Mouse (Mus musculus): Measurements from ENCODE around the gene Sptbn4.

Sptbn4 gene

DNA sequence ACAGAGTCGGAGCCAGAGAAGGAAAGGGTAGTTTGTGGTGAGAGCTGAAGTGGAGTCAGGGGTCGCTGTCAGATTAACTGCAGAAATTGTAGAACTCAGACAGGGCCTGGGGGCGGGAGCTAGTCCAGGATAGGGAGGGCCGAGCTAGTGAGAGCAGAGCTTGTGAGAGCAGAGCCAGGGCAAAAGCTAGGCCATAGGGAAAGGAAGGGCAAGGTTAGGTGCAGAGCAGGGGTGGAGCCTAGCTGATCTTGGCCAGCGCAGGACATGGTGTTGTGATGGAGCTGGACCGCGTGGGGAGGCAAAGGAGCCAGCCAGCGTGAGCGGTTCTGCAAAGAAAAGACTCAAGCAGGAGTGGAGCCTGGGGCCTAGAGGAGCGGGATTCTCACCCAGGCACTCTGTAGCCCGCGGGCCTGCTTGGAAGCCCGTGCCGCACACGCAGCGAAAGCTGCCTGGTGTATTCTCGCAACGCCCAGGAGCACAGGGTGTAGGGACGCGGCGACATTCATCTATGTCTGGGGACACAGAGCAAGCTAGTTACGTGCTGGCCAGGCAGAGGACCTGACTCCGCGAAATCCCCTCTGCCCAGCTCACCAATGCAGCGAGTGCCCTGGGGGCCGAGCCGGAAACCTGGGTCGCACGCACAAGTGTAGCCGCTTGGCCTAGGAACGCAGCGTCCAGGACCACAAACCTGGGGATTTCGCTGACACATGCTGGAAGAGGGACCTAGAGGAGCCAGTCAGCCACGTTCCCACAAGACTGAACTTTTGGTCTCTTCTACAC, 121.2 kb downstream of the Sptbn4 start:
- no peak for DNase-seq (ENCODE audit: low read depth)

DNA sequence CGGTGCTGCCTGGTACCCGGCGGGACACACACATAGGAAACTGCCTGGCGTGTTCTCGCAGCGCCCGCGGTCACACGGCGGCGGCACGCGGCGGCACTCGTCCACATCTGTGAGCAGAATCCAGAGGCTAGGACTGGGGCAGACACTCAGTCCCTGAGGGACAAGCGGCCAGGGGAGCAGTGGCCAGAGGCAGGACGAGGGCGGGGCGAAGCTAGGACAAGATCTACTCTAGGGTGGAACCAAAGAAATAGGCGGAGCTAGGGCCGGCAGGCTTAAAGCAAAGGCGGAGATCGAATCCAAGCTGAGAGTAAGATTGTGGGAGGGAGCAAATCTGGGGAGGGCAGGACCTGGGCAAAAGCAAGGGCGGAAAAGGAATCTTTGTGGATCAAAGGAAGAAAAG, 121.8 kb downstream of the Sptbn4 start:
- no peak for DNase-seq (ENCODE audit: low read depth)

DNA sequence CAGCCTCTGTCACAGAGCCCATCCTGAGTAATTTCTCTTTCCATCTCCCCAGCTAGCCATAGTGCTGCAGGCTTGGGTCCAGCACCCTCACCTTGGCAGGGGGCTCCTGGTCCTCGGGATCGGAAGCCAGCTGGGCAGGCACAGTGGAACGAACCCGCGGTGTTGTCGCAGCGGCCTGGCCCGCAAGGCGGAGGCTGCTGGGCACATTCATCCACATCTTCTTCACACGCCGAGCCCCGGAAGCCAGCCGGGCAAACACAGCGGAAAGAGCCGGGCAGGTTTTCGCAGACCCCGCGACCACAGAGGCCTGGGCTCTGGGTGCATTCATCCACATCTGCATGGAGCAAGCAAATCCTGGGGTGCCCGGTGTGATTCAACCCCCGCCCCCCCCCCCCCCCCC, 122.6 kb downstream of the Sptbn4 start:
- DNase-seq (ENCODE audit: low read depth): no peak

DNA sequence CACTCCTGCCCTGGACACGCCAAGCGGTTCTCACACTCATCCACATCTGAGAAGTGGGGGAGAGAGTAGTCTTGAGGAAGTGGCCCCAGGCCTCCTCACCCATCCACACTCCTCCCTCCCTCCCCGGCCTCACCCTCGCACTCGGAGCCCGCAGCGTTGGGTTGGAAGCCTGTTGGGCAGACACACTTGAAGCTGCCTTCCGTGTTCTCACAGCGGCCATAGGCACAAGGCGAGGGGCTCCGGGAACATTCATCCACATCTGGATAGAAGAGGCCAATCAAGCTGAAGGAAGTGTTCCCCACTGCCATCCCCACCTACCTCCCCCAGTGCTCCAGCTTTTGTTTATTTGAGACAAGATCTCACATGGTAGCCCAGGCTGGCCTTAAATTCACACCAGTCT, 123.3 kb downstream of the Sptbn4 start:
- DNase-seq (ENCODE audit: low read depth): no peak

DNA sequence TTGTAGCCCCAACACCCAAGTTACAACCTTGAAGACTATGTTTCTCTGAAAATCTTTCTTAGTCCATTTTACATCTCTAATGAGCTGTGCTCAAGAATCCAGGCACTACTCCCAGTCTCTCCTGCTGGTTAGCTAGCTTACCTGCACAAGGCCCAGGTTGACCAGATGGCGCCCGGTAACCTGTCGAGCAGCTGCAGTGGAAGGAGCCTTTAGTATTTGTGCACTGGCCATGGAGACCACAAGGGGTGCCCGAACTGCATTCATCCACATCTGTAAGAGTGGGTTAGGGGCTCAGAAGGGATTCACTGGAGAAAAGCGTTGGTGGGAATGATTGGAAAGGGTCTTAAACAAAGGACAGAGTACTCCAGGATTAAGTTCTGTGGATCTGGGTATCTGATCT, 124.5 kb downstream of the Sptbn4 start:
- DNase-seq (ENCODE audit: low read depth): no peak

DNA sequence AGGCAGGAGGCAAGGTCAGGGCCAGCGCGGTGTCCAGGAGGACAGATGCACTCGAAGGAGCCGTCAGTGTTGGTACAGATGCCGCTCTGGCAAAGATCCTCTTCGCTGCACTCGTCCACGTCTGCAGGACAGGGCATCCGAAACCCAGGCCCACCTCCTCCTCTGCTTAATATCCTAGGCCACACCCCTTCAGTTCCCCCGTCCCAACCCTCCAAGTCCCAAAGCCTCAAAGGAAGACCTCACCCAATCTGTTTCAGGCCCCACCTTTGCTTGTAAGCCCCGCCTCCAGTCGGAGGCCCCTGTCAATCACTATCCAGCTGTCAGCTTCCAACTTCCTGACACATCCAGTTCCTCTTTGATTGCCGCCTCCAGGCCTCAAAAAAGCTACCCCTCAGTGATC, 125.2 kb downstream of the Sptbn4 start:
- no peak for DNase-seq (ENCODE audit: low read depth)

DNA sequence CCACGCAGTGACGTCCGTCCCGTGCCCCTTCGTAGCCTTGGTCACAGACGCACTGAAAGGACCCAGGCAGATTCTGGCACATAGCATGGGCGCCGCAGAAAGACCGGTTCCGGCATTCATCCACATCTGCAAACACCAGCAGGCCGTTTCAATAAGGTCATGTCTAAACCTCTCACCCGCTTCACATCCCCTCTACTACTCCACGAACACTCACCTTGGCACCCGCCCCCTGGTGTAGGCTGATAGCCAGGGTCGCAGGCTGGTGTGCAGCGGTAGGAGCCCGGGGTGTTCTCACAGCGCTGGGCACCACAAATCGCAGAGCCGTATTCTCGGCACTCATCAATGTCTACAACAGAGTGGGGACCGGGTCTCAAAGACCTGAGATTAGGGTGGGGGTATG, 128.1 kb downstream of the Sptbn4 start:
- no peak for DNase-seq (ENCODE audit: low read depth)

DNA sequence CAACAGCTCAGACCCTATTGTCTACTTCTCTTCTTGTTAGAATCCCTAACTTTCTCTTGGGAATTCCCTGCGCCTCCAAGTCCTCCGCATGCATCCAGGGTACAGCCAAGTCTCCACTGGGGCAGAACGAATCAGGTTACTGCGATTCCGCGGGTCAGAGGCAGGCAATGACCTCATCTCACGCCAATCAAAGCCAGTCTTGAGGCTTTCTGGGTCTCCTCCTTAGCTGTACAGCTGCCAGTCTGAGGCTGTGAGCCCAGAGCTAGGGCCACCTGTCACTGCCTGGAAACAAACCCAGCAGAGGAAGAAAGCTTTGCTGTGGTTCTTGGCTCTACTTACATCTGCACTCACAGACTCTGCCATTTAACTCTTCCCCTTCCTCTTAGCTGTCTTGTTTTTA, 131.5 kb downstream of the Sptbn4 start:
- DNase-seq (ENCODE audit: low read depth): no peak

DNA sequence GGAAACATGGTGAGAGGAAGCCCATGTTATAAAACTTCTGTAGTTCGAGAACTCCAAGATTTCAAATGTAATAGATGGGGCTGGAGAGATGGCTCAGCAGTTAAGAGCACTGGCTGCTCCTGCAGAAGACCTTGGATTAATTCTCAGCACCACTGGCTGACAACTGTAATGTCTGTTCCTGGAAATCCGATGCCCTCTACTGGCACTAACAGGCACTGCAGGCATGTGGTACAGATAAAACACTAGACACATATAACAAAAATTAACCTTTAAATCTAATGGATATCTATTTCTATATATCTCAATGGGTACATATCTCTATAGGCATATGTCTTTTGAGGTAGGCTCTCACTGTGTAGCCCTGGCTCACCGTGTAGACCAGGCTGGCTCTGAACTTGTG, 133.1 kb downstream of the Sptbn4 start:
- DNase-seq (ENCODE audit: low read depth): no peak

DNA sequence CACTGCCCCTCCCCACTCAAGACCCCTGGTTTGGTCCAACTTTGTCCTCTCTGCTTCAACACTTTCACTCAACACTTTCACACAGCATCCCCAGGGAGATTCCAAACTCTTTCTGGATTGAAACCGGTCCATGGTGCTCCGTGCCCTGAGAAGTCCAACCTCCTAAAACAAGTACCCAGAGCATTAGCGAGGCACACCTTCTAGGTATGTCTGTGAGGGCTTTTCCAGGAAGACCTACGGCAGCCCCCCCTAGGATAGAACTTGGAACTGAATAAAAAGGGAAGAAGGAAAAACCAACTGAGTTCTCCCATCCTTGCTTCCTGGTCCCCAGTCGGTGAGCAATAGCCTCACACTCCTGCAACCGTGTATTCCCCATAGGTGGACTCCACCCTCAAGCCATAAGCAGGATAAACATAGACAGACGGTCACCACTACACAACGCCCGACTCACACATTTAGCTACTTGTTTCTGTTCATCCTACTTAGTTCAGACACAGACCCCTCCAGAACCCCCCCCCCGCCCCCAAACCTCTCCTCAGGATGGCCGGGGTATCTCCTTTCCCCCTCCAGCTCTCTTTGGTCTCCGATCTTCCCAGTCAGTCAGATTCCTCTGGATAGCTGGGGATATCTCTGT, 135.7 kb downstream of the Sptbn4 start:
- DNase-seq (ENCODE audit: low read depth): no peak

DNA sequence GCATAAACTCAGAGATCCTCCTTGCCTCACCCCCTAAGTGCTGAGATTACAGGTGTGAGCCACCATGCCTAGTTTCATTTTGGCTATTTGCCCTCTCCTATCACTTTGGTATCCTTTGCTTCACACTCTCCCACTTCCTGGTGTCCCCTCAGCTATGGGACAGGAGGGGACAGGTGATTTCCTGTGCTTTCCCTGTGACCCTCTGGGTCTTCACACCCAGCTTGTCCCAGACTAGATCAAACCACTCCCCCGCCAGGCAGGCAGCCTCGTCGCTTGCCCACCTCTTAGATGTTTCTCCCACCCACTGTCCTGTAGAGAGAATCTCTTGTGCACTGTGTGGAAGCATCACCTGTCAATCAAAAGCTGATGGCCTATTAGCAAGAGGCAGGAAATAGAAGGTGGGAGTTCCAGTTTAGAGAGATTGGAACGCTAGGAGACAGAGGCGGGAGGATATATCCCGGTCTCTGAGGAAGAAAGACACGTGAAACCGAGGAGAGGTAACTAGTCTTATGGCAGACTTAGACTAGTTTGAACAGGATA, 136.4 kb downstream of the Sptbn4 start:
- no peak for DNase-seq (ENCODE audit: low read depth)

DNA sequence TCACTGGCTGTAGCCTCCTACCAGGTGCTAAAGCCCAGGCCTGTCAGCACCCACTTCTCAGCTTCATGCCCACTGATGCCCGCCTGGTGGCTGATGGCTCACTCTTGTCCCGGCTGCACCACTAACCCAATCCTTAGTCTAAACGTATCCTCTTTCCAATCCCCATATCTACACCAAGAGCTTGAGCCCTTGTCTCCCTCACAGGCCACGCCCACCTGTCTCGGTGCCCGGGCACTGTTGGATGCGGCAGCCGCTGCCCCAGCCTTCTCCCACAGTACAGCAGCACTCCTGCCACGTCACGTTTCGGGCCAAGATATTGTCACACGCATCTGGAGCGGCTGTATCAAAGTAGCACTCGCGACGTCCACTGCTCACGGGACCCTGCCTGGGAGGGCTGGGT, 137.2 kb downstream of the Sptbn4 start:
- DNase-seq (ENCODE audit: low read depth): no peak

DNA sequence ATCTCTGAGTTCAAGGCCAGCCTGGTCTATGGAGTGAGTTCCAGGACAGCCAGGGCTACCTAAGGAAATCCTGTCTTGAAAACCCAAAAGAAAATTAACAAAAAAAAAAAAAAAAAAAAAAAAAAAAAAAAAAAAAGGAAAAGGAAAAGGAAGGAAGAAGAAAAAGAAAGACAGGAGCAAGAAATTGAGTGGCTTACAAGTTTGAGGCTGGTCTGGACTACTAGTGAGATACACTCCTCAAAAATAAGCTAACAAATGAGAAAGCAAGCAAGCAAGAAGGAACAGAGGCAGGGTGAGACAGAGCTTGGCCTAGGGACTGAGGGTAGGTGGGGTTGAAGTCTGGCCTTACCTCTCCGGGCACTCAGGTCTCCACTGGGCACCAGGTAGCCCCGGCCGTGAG, 137.7 kb downstream of the Sptbn4 start:
- no peak for DNase-seq (ENCODE audit: low read depth)

DNA sequence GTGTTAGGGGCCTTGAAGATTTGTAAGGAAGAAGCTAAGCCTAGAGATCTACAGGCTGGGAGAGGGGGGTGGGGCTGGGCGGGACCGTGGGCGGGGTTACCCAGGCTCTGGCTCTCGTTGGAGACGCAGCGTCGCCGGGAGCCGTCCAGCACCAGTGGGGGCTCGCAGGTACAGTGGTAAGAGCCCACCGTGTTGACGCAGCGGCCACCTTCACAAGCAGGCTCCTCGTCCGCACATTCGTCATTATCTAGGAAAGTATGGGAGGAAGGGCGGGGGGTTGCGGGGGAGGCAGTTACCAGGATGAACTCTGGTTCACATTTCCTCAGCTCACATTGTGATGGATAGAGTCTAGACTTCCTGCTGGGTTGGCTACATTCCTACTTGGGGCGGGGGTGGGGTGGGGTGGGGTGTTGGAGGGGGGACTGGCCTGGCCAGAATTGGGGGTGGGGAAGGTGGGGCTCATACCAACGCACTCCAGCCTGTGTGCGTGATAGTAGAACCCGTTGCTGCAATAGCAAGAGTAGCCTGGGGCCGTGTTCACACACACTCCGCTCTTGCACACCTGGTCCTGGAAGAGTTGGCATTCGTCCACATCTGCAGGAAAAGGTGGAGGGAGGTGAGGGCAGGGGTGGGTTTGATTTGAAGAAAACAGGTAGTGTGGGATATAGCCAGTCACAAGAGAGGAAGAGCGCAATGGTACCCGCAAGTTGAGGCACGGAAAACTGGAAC, 138.5 kb downstream of the Sptbn4 start:
- no peak for DNase-seq (ENCODE audit: low read depth)

DNA sequence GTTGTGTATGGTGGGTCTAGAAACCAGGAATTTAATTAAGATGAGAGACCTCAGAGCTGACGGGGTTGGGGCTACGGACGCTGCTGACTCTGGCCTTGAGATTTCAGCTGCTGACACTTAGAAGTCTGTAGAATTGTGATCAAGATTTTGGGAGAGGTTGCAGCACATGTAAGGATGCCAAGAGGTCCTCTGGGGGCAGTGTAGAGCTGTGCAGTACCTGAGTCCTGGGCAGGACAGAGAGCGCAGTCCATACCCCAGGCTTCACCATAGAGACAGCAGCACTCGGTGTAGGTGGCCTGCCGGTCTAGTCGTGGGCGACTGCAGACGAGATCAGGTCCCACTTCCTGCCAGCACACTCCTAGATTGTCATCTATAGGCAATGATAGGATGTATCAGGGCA, 139.9 kb downstream of the Sptbn4 start:
- no peak for DNase-seq (ENCODE audit: low read depth)
